Mouse (Mus musculus) cerebellum, adult 9-11 months (tissue): Measurements from ENCODE around the gene Gm16223.

ENCODE experiments used
- DNase-seq: peaks from one replicate; pipeline ENCODE4 v3.0.0; 2022

Gene Gm16223

DNA sequence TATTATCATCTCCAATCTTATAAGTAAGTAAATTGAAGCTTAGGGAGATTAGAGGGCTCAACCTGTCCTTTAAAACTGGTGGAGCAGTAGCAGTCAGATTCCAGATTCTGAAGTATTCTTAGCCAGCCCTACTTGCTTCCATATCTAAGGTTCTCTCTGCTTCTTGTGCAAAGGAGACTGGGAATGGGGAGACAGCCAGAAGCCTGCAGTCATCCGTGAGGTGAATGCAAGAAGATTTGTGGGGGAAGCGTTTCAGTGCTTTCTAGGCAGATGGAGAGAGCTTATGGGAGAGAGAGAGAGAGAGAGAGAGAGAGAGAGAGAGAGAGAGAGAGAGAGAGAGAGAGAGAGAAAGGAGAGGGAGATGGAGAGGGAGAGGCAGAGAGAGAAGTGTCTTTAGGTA is 160.9 kb downstream of the Gm16223 start:
- no peak for DNase-seq

DNA sequence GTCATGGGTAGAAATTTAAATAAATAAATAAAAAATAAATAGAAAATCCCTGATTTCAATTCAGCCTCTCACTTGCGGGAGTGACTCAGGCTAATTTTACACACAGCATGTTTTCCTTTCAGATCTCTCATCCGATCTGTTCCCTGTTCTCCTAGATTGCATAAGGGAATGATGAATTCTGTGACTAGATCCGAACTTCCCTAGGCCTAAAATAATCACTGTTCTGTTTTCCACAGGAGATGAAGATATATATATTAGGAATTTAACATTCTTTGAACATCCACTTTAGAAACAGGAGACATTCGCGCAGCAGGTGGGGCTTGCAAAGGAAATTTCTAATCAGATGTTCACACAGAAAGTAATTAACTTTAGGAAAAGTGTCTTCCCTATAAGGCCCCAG is 171.5 kb downstream of the Gm16223 start:
- no peak for DNase-seq

GRCm38 (mm10) chr5:42239806-42240205 is 172.0 kb downstream of the Gm16223 start:
- no peak for DNase-seq

DNA sequence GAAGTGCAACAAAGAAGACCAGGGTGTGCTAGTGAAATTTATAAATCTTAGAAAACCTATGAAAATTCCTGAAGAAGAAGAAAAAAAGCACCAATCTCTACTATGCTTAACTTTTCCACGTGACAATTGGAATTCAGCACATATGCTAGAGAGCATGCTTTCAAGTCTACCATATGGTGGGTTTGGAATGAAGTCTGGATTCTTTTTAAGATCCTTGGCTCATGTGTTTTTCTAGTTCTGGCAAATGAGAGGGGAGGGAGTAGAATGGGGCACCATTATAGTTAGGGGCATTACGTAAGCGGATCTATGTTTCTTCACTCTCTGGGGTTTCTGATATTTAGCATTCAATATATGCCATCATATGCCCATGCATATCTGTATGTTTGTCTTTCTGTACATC is 182.6 kb downstream of the Gm16223 start:
- no peak for DNase-seq
